Mouse (Mus musculus): ENCODE measurements around the gene Gm45717. TPM values are rescaled to one million over a fixed set of nuclear protein-coding genes. Genes with fewer than 3 reads are reported as not detected.
"Not testable (repeated sequence)": the region's sequence is repeated elsewhere in the genome, so short reads cannot be mapped to it uniquely, and the experiment has no call there.

The Gm45717 gene
- total RNA-seq, 2 experiments from 2014 or later = 0.76 TPM; not detected in 1

DNA sequence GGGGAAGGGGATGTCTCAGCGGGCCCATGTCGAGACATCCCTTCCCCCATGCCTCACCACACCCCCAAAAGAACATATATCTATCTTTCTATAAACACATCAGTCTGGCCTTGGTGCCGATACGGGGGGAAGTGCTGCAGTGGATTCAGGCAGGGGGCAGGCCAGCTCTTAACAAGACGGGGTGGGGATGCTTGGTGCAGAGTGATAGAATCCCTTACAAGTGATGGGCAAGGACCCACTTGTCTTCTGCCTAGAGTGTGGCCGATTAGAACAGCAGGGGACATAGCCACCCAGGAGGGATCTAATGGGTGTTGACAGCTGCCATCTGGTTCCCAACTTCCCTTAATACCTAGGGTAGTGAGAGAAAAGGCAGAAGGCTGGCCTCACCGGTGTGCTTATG is 15.2 kb upstream of the Gm45717 start:
- no peak for DNase-seq
- intact Hi-C loops (cut with DNase I) = loop anchor here (2.0 kb wide), 1 partner anchor 30 kb away; the partner anchor contains the start of gene Pgghg

DNA sequence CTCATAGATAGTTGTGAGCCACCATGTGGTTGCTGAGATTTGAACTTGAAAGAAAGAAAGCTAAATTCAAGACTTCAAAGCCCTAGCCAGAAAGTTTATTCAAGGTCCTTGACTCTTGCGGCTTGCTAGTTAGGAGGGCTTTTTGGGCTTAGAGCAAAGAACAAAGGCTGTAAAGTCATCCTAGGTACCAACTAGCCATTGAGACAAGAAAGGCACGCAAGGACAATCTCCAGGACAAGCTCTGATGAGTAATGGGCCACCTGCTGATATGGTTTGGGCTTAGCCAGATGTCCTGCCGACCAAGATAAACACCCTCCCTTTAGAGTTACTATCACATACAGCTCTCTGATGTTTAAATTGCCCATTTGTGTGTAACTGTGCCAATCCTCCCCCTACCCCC is 13.0 kb upstream of the Gm45717 start:
- intact Hi-C loops (cut with DNase I); DNase-seq: not testable (repeated sequence)

- intact Hi-C loops (cut with DNase I) = no loop called here
- no peak for DNase-seq
Measured at GRCm38 (mm10) chr7:140967862-140968591, 12.3 kb upstream of the Gm45717 start.

- no peak for DNase-seq
- intact Hi-C loops (cut with DNase I) = no loop called here
Measured at GRCm38 (mm10) chr7:140966921-140967320, 11.2 kb upstream of the Gm45717 start, which contains the start of gene Ifitm1. Gene Ifitm1, plus strand, starts transcription at chr7:140967221.

- intact Hi-C loops (cut with DNase I) = no loop called here
- DNase-seq = no peak
Measured at GRCm38 (mm10) chr7:140962733-140963132, 7.0 kb upstream of the Gm45717 start.

GRCm38 (mm10) chr7:140961416-140961815 is 5.7 kb upstream of the Gm45717 start:
- no peak for DNase-seq
- intact Hi-C loops (cut with DNase I) = no loop called here

DNA sequence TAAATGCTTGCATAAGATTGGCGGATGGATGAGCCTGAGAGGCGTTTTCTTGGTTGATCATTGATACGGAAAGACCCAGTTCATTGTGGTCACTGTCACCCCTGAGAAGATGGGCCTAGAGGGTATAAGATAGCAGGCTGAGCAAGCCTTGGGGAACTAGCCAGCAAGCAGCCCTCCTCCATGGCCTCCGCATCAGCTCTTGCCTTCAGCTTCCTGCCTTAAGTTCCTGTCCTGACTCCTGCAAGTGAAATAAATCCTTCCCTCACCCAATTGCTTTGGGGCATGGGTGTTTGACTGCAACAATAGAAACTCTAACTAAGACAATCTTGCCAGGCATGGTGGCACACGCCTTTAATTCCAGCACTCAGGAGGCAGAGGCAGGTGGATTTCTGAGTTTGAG is 4.3 kb upstream of the Gm45717 start:
- DNase-seq = no peak
- intact Hi-C loops (cut with DNase I) = no loop called here

GRCm38 (mm10) chr7:140959181-140959901 is 3.6 kb upstream of the Gm45717 start:
- intact Hi-C loops (cut with DNase I) = loop anchor here (1.0 to 5.0 kb wide), 4 partner anchors 49 to 213 kb away; partner anchors contain the start of gene Rnh1
- DNase-seq = peak; percentile 67 to 68

DNA sequence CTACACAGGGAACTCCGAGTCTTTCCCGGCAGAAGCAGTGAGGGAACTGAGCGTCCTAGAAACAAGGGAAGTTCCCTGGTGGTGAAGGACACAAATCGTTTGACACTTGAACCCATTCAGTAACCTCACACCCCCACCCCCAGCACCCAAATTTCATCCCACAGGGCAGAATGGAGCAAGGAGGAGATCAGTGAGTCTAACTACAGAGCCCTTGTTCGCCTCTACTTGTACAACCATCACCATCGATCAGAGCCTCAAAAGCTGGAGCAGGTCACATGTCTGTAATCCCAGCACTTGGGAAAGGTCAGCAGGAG is 776 bp upstream of the Gm45717 start:
- intact Hi-C loops (cut with DNase I) = loop anchor here (1.0 to 5.0 kb wide), 2 partner anchors 15 to 216 kb away; partner anchors contain the start of genes Pgghg and Rnh1
- DNase-seq = no peak

GRCm38 (mm10) chr7:140955342-140955741 is 395 bp downstream of the Gm45717 start:
- intact Hi-C loops (cut with DNase I) = loop anchor here (5.0 kb wide), 1 partner anchor 217 kb away; the partner anchor contains the start of gene Rnh1
- no peak for DNase-seq

GRCm38 (mm10) chr7:140954733-140955071 is 1.0 kb downstream of the Gm45717 start:
- no peak for DNase-seq
- intact Hi-C loops (cut with DNase I) = loop anchor here (5.0 kb wide), 1 partner anchor 218 kb away; the partner anchor contains the start of gene Rnh1

DNA sequence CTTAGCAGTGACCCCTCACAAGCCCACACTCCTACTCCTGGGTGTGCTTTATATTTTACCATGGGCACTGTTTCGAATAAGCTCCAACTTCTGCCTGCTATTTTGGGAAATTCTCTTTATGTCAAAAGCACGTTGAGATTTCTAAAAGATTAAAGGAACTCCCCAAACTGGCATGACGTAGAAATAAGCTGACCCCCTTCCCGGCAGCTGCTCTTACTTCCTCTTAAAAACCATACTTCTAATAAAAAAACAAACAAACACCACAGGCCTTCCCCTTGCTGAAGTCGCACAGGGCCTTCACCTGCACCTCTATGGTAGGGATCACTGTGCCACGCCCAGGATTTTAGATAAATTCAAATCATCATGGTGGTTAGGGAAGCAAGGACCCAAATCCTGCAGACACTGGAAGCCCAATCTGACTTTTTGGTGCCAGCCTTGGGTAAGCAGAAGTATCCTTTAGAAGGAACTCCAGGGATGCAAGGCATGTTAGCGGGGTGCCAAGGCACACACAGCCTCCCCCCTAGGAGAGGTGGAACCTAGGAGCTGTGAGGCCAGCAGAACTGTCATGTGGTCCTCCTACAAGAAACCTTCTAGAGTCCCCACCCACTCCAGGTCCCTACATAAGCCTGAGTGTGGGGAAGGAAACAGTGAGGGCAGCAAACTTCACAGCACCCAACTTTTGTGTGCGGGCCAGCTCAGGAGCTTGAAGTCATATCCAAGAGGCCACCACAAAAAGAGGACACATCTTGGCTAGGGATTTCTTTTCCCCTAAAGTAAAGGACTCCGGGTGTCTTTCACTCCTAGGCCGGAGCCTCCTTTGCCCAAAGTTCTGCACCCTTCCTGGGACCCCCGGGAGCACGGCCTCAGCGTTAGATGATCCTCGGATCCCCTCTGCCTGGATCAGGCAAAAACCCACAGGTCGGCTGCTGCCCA is 1.7 kb downstream of the Gm45717 start:
- intact Hi-C loops (cut with DNase I) = no loop called here
- no peak for DNase-seq

- no peak for DNase-seq
- intact Hi-C loops (cut with DNase I) = no loop called here
Measured at GRCm38 (mm10) chr7:140953133-140953532, 2.6 kb downstream of the Gm45717 start.

- intact Hi-C loops (cut with DNase I) = no loop called here
- DNase-seq = no peak
Measured at GRCm38 (mm10) chr7:140952441-140952840, 3.3 kb downstream of the Gm45717 start.

- DNase-seq = no peak
- intact Hi-C loops (cut with DNase I) = no loop called here
Measured at GRCm38 (mm10) chr7:140951765-140952164, 4.0 kb downstream of the Gm45717 start.

GRCm38 (mm10) chr7:140951051-140951450 is 4.7 kb downstream of the Gm45717 start:
- intact Hi-C loops (cut with DNase I) = no loop called here
- peak in 1 of 2 experiments; percentile 48 for DNase-seq

GRCm38 (mm10) chr7:140949824-140950530 is 5.8 kb downstream of the Gm45717 start, which contains the start of gene Ifitm5:
Gene Ifitm5, minus strand, starts transcription at chr7:140950291.
- DNase-seq = no peak
- intact Hi-C loops (cut with DNase I) = loop anchor here (10.0 kb wide), 1 partner anchor 515 kb away; the partner anchor contains the start of genes Cd151 and Cracr2b

- DNase-seq = no peak
- intact Hi-C loops (cut with DNase I) = loop anchor here (10.0 kb wide), 1 partner anchor 516 kb away; the partner anchor contains the start of genes Cd151 and Cracr2b
Measured at GRCm38 (mm10) chr7:140949255-140949654, 6.5 kb downstream of the Gm45717 start.

DNA sequence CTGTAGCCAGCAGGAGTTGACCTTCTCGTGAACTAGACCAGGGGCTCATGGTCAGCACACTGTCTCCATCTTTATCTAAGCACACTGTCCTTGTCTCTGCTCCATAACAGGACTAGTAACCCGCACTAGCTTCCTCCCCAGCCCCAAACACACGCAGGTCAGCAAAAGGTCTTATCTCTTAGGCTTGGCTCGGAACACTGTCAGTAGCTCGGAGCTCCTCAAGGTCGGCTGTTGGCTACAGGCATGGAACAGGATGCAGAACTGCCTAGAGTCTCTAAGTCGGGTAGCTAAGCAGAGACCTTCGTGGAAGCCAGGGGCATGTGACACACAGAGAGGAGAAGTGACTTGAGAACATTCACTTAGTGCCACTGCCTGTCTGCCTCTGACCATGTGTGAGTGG is 7.6 kb downstream of the Gm45717 start:
- intact Hi-C loops (cut with DNase I) = loop anchor here (10.0 kb wide), 1 partner anchor 517 kb away; the partner anchor contains the start of genes Cd151 and Cracr2b
- no peak for DNase-seq

- intact Hi-C loops (cut with DNase I) = loop anchor here (10.0 kb wide), 1 partner anchor 518 kb away; the partner anchor contains the start of genes Cd151 and Cracr2b
- no peak for DNase-seq
Measured at GRCm38 (mm10) chr7:140946980-140947379, 8.8 kb downstream of the Gm45717 start.

Measured in heart, postnatal 36 days (tissue).